Mouse (Mus musculus) stomach, embryonic 15.5 days (tissue): ENCODE measurements around the gene Stmn3. TPM values are rescaled to one million over a fixed set of nuclear protein-coding genes. Genes with fewer than 3 reads are reported as not detected.

Source experiments
- ATAC-seq: fragments of 200-750 bp; cut with Nextera tagmentation; 2 replicates; pipeline ENCODE4 v1.8.0; 2017; ENCODE audit warnings: low read depth, moderate number of reproducible peaks, moderate TSS enrichment; ENCODE audit not compliant: insufficient read depth, low FRiP score
- H3K27ac ChIP-seq: fragments of 300-500 bp; sonication (generic); 2 replicates; pipeline ENCODE4 v1.5.1; 2015; ENCODE audit warnings: mild to moderate bottlenecking, inconsistent platforms
- H3K27me3 ChIP-seq: fragments of 300-500 bp; sonication (generic); replicated peaks from 2 replicates; pipeline ENCODE4 v1.6.1; 2015; ENCODE audit warnings: inconsistent platforms
- H3K36me3 ChIP-seq: fragments of 300-500 bp; sonication (generic); 2 replicates; pipeline ENCODE4 v1.6.1; 2015; ENCODE audit warnings: inconsistent platforms
- H3K4me1 ChIP-seq: fragments of 300-500 bp; sonication (generic); 2 replicates; pipeline ENCODE4 v1.6.1; 2015; ENCODE audit warnings: inconsistent platforms
- H3K4me2 ChIP-seq: fragments of 300-500 bp; sonication (generic); 2 replicates; pipeline ENCODE4 v1.6.1; 2015; ENCODE audit warnings: mild to moderate bottlenecking, inconsistent platforms
- H3K4me3 ChIP-seq: fragments of 300-500 bp; sonication (generic); replicated peaks from 2 replicates; pipeline ENCODE4 v1.5.1; 2015; ENCODE audit warnings: inconsistent platforms
- H3K9ac ChIP-seq: fragments of 300-500 bp; sonication (generic); 2 replicates; pipeline ENCODE4 v1.6.1; 2015; ENCODE audit warnings: inconsistent platforms
- H3K9me3 ChIP-seq: fragments of 300-500 bp; sonication (generic); 2 replicates; pipeline ENCODE4 v1.6.1; 2016; ENCODE audit warnings: inconsistent platforms
- WGBS: fragments of 180-500 bp; shearing (Covaris S2); methylation state at CpG from one replicate; pipeline ENCODE4 v1.1.7; 2015; 5-methylcytosine and 5-hydroxymethylcytosine counted together
- polyA plus RNA-seq: library from polyadenylated mRNA; unstranded; fragments of >200 nt; fragmentation: Nextera tagmentation; extraction: Ambion mirVana; gene quantifications from 2 replicates; pipeline ENCODE4 v1.2.1, GENCODE M21; 2015

Gene Stmn3
- polyA plus RNA-seq = 37.6 and 39.0 TPM in 2 replicates

DNA sequence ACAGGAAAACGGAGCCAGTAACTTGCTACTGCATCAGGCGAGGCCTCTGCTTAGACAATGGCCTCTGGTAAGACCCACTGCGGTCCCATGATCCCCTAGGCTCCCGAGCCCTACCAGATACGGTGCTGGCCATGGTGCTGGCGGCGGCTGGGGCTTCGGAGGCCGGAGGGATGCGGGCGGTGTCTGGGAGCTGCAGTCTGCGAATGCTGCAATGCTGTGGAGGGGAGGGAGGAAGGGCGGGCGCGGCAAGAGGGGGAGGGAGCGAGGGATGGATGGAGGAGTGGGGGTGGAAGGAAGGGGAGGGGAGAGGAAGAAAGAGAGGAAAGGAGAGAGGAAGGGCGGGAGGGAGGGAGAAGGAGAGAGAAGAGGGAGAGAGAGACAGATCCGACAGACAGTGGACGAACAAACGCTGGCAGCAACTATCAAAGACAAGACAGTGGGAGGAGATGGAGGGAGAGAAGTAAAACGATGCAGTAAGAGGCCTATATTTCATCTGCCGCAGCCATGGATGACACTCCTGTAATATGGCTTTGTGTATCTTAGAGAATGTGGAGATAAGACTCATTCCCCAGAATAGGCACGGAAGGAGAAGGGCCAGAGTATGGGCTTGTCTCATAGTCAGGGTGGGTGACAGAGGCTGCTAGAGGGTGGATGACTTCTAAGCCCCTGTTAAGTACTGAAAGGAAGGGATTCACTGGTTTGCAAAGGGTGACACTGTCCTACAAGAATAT, at the start of gene Stmn3:
Stmn3 (minus strand) TSS at position 421 of the 731 bp plus-strand sequence.
- Histone ChIP-seq H3K27me3 (peaks cover 30% of the 10 kb centered on the region), H3K27ac (no peak within 1 kb of the TSS), H3K4me2 (peak within 1 kb of the TSS; percentile 43), H3K9ac (no peak within 1 kb of the TSS), H3K9me3 (no peaks in the 10 kb centered on the region), H3K4me1 (peaks cover 10% of the 10 kb centered on the region), H3K36me3 (no peaks in the 10 kb centered on the region), H3K4me3 (peak within 1 kb of the TSS; percentile 19)
- peak; percentile 35; the same call in 1 of the 2 replicates for ATAC-seq
- 3% methylated on average over 19 of the region's 23 CpGs for WGBS

- Histone ChIP-seq H3K27ac (no peak overlapping the region), H3K4me3 (peak overlapping the region; percentile 77), H3K9ac (peak overlapping the region; percentile 78; the same call in 1 of the 2 replicates), H3K4me2 (peak overlapping the region; percentile 91), H3K4me1 (peaks cover 20% of the 10 kb centered on the region), H3K36me3 (peaks cover 24% of the 10 kb centered on the region), H3K27me3 (no peaks in the 10 kb centered on the region), H3K9me3 (no peaks in the 10 kb centered on the region)
- 83% methylated on average over 3 of the region's 3 CpGs for WGBS
- ATAC-seq = no peak
These were observed 49.6 kb upstream of the Stmn3 start for GRCm38 (mm10) chr2:181363946-181364345.

GRCm38 (mm10) chr2:181356780-181357179, 42.5 kb upstream of the Stmn3 start:
- Histone ChIP-seq H3K36me3 (peaks cover 51% of the 10 kb centered on the region), H3K4me2 (no peak overlapping the region), H3K9me3 (no peaks in the 10 kb centered on the region), H3K4me3 (no peak overlapping the region), H3K27me3 (no peaks in the 10 kb centered on the region), H3K27ac (no peak overlapping the region), H3K4me1 (no peaks in the 10 kb centered on the region), H3K9ac (no peak overlapping the region)
- 78% methylated on average over 3 of the region's 3 CpGs for WGBS
- ATAC-seq = no peak

GRCm38 (mm10) chr2:181342766-181343165, 28.5 kb upstream of the Stmn3 start:
- H3K4me2 ChIP-seq = no peak overlapping the region
- peaks cover 20% of the 10 kb centered on the region for H3K36me3 ChIP-seq
- no peak overlapping the region for H3K27ac ChIP-seq
- H3K9ac ChIP-seq = no peak overlapping the region
- no peaks in the 10 kb centered on the region for H3K27me3 ChIP-seq
- no peak overlapping the region for H3K4me3 ChIP-seq
- 92% methylated on average over 6 of the region's 6 CpGs for WGBS
- no peaks in the 10 kb centered on the region for H3K4me1 ChIP-seq
- H3K9me3 ChIP-seq = no peaks in the 10 kb centered on the region
- no peak for ATAC-seq

DNA sequence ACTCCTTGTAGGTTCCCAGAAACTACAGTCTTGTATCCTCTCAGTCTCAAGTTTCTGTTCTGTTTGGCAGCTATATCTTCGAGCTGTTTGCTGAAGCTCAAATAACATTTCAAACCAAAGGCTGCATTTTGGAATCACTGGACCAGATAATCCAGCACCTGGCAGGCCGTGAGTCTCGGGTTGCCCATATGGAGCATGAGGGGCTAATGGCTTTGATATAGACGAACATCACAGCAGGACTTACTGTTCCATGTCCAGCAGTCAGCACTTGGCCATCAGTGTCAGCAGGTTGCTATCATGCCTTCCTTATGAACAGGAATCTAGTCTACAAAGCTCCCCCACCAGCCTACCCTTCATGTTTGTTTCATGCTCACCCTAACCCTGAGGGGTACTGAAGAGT, 26.1 kb upstream of the Stmn3 start:
- H3K4me1 ChIP-seq = no peaks in the 10 kb centered on the region
- ATAC-seq = no peak
- H3K27ac ChIP-seq = no peak overlapping the region
- no peaks in the 10 kb centered on the region for H3K27me3 ChIP-seq
- H3K4me2 ChIP-seq = no peak overlapping the region
- peaks cover 20% of the 10 kb centered on the region for H3K36me3 ChIP-seq
- H3K9ac ChIP-seq = no peak overlapping the region
- 92% methylated on average over 4 of the region's 4 CpGs for WGBS
- H3K4me3 ChIP-seq = no peak overlapping the region
- no peaks in the 10 kb centered on the region for H3K9me3 ChIP-seq

- ATAC-seq = 0 out of 2 replicates have a peak, but pooled peaks have one; percentile 53
These were observed 19.7 kb upstream of the Stmn3 start for GRCm38 (mm10) chr2:181334023-181334422.

GRCm38 (mm10) chr2:181332542-181332941, 18.2 kb upstream of the Stmn3 start:
- Histone ChIP-seq H3K9ac (no peak overlapping the region), H3K4me3 (no peak overlapping the region), H3K4me2 (no peak overlapping the region), H3K27ac (no peak overlapping the region), H3K36me3 (peaks cover 41% of the 10 kb centered on the region), H3K9me3 (no peaks in the 10 kb centered on the region), H3K4me1 (no peaks in the 10 kb centered on the region), H3K27me3 (no peaks in the 10 kb centered on the region)
- no peak for ATAC-seq

More at GRCm38 (mm10) chr2:181334023-181334422, 19.7 kb upstream of the Stmn3 start:
- Histone ChIP-seq H3K4me1 (no peaks in the 10 kb centered on the region), H3K4me3 (no peak overlapping the region), H3K9ac (no peak overlapping the region), H3K4me2 (no peak overlapping the region), H3K9me3 (no peaks in the 10 kb centered on the region), H3K27ac (no peak overlapping the region), H3K27me3 (no peaks in the 10 kb centered on the region), H3K36me3 (peaks cover 36% of the 10 kb centered on the region)
- WGBS = 63% methylated on average over 3 of the region's 3 CpGs

- Histone ChIP-seq H3K27me3 (no peaks in the 10 kb centered on the region), H3K9ac (no peak overlapping the region), H3K36me3 (peaks cover 40% of the 10 kb centered on the region), H3K27ac (no peak overlapping the region), H3K4me3 (no peak overlapping the region), H3K4me1 (no peaks in the 10 kb centered on the region), H3K4me2 (no peak overlapping the region), H3K9me3 (no peaks in the 10 kb centered on the region)
- WGBS = 90% methylated on average over 2 of the region's 2 CpGs
- ATAC-seq = no peak
These were observed 11.8 kb upstream of the Stmn3 start for GRCm38 (mm10) chr2:181326098-181326497.

GRCm38 (mm10) chr2:181322136-181322535, 7.8 kb upstream of the Stmn3 start:
- peaks cover 23% of the 10 kb centered on the region for H3K36me3 ChIP-seq
- WGBS = 79% methylated on average over 5 of the region's 5 CpGs
- H3K4me1 ChIP-seq = peaks cover 12% of the 10 kb centered on the region
- no peak overlapping the region for H3K4me3 ChIP-seq
- no peak overlapping the region for H3K4me2 ChIP-seq
- no peak overlapping the region for H3K27ac ChIP-seq
- H3K27me3 ChIP-seq = no peaks in the 10 kb centered on the region
- no peak overlapping the region for H3K9ac ChIP-seq
- H3K9me3 ChIP-seq = no peaks in the 10 kb centered on the region
- no peak for ATAC-seq

DNA sequence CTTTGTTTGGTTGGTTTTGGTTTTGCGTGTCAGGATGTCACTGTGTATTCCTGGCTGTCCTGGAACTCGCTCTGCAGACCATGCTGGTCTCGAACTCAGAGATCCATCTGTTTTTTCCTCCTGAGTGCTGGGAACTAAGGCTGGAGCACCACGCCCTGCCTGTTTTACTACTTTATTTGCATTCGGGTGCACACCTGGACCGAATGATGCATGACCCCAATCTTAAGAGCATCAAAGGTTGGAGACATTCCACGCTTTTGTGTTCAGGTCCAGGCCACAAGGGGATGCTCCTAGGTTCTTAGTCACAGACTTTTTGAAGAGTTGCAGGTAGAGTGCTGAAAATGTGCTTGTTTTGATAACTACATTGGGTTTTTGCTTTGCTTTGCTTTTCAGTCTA, 5.8 kb upstream of the Stmn3 start:
- WGBS = 9% methylated on average over 7 of the region's 7 CpGs
- H3K4me2 ChIP-seq = peak overlapping the region; percentile 69
- ATAC-seq = no peak
- peaks cover 23% of the 10 kb centered on the region; the same call in 1 of the 2 replicates for H3K36me3 ChIP-seq
- H3K9me3 ChIP-seq = no peaks in the 10 kb centered on the region
- peak overlapping the region; percentile 30 for H3K9ac ChIP-seq
- peaks cover 12% of the 10 kb centered on the region for H3K4me1 ChIP-seq
- peak overlapping the region; percentile 78 for H3K4me3 ChIP-seq
- H3K27ac ChIP-seq = peak overlapping the region; percentile 80
- peaks cover 1% of the 10 kb centered on the region; the same call in 1 of the 2 replicates for H3K27me3 ChIP-seq

GRCm38 (mm10) chr2:181319248-181320102, 5.2 kb upstream of the Stmn3 start, which contains the start of gene Rtel1:
Rtel1 (plus strand) TSS chr2:181319739.
- peak within 1 kb of the TSS; percentile 80 for H3K27ac ChIP-seq
- whole genome bisulfite sequencing = 5% methylated on average over 40 of the region's 40 CpGs

More at GRCm38 (mm10) chr2:181319248-181320102, 5.2 kb upstream of the Stmn3 start, which contains the start of gene Rtel1:
- H3K27me3 ChIP-seq = peaks cover 7% of the 10 kb centered on the region; the same call in 1 of the 2 replicates
- H3K36me3 ChIP-seq = peaks cover 20% of the 10 kb centered on the region; the same call in 1 of the 2 replicates
- H3K9me3 ChIP-seq = no peaks in the 10 kb centered on the region
- peaks cover 12% of the 10 kb centered on the region for H3K4me1 ChIP-seq
- peak within 1 kb of the TSS; percentile 69 for H3K4me2 ChIP-seq
- ATAC-seq = peak; percentile 91
- peak within 1 kb of the TSS; percentile 30 for H3K9ac ChIP-seq
- H3K4me3 ChIP-seq = peak within 1 kb of the TSS; percentile 78
